Mouse (Mus musculus) left cerebral cortex, postnatal 36 days (tissue): Measurements from ENCODE around the gene Pdia5. TPM values are rescaled to one million over a fixed set of nuclear protein-coding genes. Genes with fewer than 3 reads are reported as not detected.

ENCODE experiments used
- DNase-seq, 2 experiments: peaks; one replicate each; pipeline ENCODE4 v3.0.0; 2021 to 2022; ENCODE audit warnings: low spot score in 2 of 2, mixed read lengths in 1 of 2
- intact Hi-C: fragments of 180-260 bp; cut with DNase I; formaldehyde crosslinking; loops from one replicate; pipeline ENCODE4 v1.15.1; 2025
- microRNA-seq: library from miRNA; unstranded; fragments of <30 nt; microRNA quantifications from one replicate; pipeline ENCODE4 v1.2.0, GENCODE M21; 2022
- total RNA-seq, 2 experiments: library from RNA; stranded (reverse); gene quantifications; 2 replicates each; pipeline ENCODE4 v1.2.3; 2021

The Pdia5 gene
- total RNA-seq, 2 experiments from 2014 or later, result 3.1 to 6.7 TPM

DNA sequence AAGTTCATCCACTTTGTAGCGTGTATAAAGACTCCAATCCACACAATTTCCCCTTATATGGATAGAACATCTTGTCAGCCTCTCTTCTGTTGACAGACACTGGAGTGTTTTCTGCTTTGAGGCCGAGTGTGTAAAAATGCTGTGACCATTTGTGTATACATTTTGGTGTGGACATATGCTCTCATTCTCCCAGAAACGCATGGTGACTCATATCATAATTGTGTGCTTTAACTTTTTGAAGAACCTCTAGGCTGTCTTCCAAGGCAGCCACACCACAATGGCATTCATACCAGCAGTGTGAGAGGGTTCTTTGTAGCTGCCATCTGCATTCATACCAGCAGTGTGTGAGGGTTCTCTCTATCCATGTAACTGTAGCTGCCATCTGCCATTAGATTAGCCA lies 105.0 kb downstream of the Pdia5 start:
- DNase-seq, result no peak
- intact Hi-C loops, result no loop called here

DNA sequence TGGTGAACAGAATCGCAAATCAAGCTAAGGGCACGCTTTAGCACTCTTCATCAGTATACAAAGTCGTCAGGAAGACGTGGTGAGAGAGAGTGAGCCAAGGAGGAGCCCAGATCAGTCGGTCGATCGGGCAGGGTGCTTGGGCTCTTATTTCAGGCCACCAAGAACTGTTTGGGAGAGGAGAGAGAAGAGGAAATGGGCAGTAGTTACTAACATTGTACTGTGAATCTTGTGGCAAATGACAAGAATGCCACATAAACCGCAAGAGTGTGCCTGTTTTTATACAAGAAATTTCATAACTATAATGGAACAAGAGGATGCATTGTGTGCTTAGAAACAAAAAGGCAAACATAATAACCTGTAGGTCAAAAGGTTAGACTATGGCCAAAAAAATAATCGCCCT lies 110.6 kb downstream of the Pdia5 start:
- intact Hi-C loops, result no loop called here
- DNase-seq, result no peak

DNA sequence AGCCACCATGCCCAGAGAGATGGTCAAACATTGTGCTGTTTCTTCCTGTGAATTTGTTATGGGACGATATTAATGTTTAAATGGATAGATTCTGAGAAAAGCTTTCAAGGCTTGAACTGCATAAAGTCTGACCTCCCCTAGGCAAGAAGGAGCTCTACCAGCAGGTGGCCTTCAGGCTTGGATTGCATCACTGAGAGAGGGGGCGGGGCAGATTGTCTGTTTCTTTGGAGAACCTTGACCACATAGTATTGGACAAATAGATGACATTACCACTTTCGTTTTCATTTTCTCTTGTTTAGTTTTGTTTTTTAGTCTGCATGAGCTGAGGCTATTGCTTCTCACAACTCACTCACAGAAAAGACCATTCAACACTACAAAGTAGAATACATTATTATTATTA lies 111.3 kb downstream of the Pdia5 start:
- DNase-seq, result no peak
- intact Hi-C loops, result no loop called here

DNA sequence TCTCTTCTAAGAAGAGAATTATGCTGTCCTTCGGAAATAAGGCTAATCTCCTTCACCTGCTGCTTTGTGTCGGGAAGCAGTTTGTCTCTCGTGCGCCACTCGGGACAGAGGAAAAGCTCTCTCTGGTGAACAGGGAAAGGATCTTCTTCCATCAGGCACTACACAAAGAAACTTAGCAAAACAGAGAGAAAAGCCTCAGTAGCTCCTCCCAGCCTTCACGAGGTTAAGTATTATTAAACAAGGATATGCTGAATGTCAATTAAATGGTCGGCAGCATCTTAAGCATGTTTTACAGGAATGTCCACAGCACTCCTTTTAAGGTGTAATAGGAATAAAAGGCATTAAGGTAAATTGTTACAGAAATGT lies 126.6 kb downstream of the Pdia5 start:
- intact Hi-C loops, result no loop called here
- no peak for DNase-seq

DNA sequence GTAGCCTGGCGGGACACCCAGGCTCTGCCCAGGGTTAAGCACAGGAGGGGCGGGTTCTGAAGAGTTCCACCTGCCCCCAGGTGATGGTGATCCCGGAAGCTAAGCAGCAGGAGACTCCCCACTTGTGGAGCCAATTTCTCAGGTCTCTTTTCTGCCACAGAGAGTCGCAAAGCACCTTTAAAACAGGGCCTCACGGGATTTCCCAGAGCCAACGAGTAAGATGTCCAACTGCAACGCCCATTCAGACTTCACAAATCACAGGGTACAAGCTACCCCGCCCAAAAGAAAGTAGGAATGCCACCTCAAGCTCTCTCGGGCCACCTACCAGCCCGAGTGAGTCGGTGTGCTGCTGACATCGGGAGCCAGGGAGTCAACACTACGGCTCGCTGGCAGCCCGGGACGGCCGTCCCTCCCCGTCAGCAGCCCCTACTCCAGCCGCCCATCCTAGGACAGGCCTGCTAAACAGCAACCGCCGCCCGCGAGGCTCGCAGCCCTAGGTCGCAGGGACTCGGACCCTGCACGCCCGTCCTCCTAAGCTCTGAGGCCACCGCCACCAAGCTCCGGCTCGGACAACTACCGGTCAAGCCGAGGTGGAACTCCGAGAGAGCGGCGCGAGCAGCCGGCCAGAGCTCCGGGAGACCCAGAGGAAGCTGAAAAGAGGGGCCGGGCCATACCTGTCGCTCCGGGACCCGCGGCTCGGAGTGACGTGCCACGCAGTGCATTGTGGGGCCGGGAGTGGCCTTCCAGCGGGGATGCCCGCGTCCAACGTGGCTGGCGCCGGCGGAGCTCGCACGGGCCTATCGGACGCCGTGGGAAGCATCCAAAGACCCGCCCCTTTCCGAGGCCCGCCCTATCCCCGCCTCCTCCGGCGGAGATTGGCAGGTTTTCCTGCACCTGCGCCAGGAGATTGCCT lies 127.3 kb downstream of the Pdia5 start, which contains the start of gene Sec22a:
Gene Sec22a (minus strand): TSS at position 769 of the 913 bp plus-strand sequence.
- peak; percentile 93 to 96 for DNase-seq
- intact Hi-C loops, result no loop called here

DNA sequence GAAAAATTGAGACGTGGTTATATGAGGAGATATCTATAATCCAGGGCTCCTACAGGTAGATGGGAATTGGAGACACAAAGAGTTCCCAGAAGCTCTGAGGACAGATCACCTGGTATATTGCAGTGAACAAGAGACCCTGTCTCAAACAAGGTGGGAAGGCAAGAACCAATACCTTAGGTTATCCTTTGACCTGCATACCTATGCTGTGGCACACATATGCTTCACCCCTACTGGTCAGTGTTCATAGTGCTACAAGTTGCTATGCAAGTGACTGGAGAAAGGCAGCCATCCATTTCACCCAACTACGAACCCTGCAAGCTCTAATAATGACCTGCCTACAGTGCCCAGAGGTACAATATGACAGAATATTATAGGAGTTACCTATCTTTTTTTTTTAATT lies 128.5 kb downstream of the Pdia5 start:
- intact Hi-C loops, result no loop called here
- DNase-seq, result no peak

DNA sequence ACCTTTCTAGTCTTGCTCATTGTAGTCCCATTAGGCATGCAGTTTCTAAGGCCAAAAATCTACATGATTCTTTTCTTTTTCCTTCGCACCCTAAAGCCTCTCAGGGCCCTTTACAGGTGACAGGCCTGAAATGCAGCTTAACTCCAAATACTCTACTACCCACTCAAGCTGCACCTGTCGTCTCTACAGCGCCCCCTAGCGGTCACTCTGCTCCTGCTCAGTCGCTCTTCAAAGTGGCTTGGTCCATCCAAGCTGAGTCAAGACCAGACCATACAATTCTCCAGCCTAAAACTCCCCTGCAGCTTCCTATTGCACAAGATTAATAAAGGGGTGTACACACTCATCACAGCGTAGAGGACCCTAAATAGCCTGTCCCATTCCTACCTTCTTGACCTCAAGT lies 130.1 kb downstream of the Pdia5 start:
- DNase-seq, result peak in 1 of 2 experiments; percentile 13
- intact Hi-C loops, result no loop called here

DNA sequence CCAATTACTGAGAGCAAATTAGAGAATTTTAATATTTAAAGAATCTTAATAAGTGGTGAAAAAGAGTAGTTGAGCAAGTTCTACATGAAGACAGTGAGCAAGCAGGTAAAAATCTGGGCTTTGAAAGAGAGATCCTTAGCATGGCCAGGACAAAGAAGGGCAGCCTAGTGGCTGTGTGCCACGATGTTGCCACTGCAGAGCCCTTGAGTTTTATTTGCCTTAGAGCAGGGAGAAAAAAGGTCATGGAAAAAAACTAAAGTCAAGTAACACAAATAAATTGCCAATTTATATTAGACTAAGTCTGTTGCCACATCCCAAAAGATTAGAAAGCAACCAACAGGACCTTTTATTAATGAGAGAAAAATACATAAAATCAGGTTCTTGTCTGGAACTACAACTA lies 133.2 kb downstream of the Pdia5 start:
- intact Hi-C loops, result no loop called here
- DNase-seq, result no peak

Small RNAs within 50 kb of the gene (microRNA-seq; reads per million reads assigned to microRNA genes)
- gene Gm25548, result not detected

Other genes with a start within 250 kb of the Pdia5 start
- 10 to 100 TPM; 14.2 to 18.6 TPM for gene Sec22a, start 127.0 kb downstream of the Pdia5 start, total RNA-seq
- 10 to 100 TPM; 12.7 to 20.4 TPM for gene Sema5b, start 50.3 kb upstream of the Pdia5 start, total RNA-seq